Mouse (Mus musculus) embryonic facial prominence, embryonic 13.5 days (tissue): Measurements from ENCODE around the gene Vpreb2. TPM values are rescaled to one million over a fixed set of nuclear protein-coding genes. Genes with fewer than 3 reads are reported as not detected.

ENCODE experiments used
- ATAC-seq: fragments of 200-750 bp; cut with Nextera tagmentation; 2 replicates; pipeline ENCODE4 v1.8.0; 2017; ENCODE audit warnings: low read depth; ENCODE audit not compliant: insufficient number of reproducible peaks, insufficient read depth, low FRiP score, low TSS enrichment
- H3K27ac ChIP-seq: fragments of 300-500 bp; sonication (generic); 2 replicates; pipeline ENCODE4 v1.5.1; 2015; ENCODE audit warnings: moderate library complexity, mild to moderate bottlenecking, inconsistent platforms
- H3K27me3 ChIP-seq: fragments of 300-500 bp; sonication (generic); 2 replicates; pipeline ENCODE4 v1.6.1; 2015; ENCODE audit warnings: mild to moderate bottlenecking, inconsistent platforms
- H3K36me3 ChIP-seq: fragments of 300-500 bp; sonication (generic); 2 replicates; pipeline ENCODE4 v1.6.1; 2015; ENCODE audit warnings: mild to moderate bottlenecking, inconsistent platforms
- H3K4me1 ChIP-seq: fragments of 300-500 bp; sonication (generic); 2 replicates; pipeline ENCODE4 v1.6.1; 2015; ENCODE audit warnings: inconsistent platforms
- H3K4me2 ChIP-seq: fragments of 300-500 bp; sonication (generic); 2 replicates; pipeline ENCODE4 v1.6.1; 2015; ENCODE audit warnings: moderate library complexity, mild to moderate bottlenecking, inconsistent platforms
- H3K4me3 ChIP-seq: fragments of 300-500 bp; sonication (generic); 2 replicates; pipeline ENCODE4 v1.5.1; 2015; ENCODE audit warnings: mild to moderate bottlenecking, inconsistent platforms
- H3K9ac ChIP-seq: fragments of 300-500 bp; sonication (generic); 2 replicates; pipeline ENCODE4 v1.6.1; 2015; ENCODE audit warnings: mild to moderate bottlenecking, inconsistent platforms
- H3K9me3 ChIP-seq: fragments of 300-500 bp; sonication (generic); 2 replicates; pipeline ENCODE4 v1.6.1; 2016; ENCODE audit warnings: inconsistent platforms
- WGBS: fragments of 180-500 bp; shearing (Covaris S2); methylation state at CpG from one replicate; pipeline ENCODE4 v1.1.7; 2015; ENCODE audit warnings: mixed read lengths; 5-methylcytosine and 5-hydroxymethylcytosine counted together
- polyA plus RNA-seq: library from polyadenylated mRNA; unstranded; fragments of >200 nt; fragmentation: Nextera tagmentation; extraction: Ambion mirVana; gene quantifications from 2 replicates; pipeline ENCODE4 v1.2.1, GENCODE M21; 2015

The Vpreb2 gene
- not detected in 2 replicates for polyA plus RNA-seq

DNA sequence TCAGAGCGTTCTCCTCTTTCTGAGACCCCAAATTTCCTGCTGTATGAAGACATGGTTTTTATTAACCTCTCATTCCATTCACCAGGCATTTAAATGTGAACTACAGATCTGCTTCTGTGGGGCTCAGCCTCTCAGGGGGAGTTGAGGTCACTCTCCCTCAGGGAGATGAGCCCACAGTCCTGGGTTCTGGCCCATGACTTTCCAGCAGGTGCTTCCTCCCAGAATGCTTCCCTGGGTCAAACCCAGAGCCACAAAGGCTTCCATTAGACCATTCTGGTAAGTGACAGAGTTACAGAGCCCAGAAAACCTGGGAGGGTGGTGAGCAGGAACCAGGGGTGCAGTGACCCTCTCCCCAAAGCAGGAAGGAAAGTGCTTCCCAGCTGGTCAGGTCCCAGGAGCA lies at the start of gene Vpreb2:
Gene Vpreb2, plus strand, starts transcription at position 301 of the 400 bp plus-strand sequence.
- ATAC-seq, result no peak
- WGBS, result 28% methylated on average over 1 of the region's 1 CpGs
- H3K27me3 ChIP-seq, result no peaks in the 10 kb centered on the region
- H3K9ac ChIP-seq, result no peak within 1 kb of the TSS
- no peak within 1 kb of the TSS for H3K4me3 ChIP-seq
- H3K4me2 ChIP-seq, result no peak within 1 kb of the TSS
- no peaks in the 10 kb centered on the region; the same call in 1 of the 2 replicates for H3K4me1 ChIP-seq
- H3K27ac ChIP-seq, result no peak within 1 kb of the TSS
- no peaks in the 10 kb centered on the region for H3K9me3 ChIP-seq
- H3K36me3 ChIP-seq, result no peaks in the 10 kb centered on the region

DNA sequence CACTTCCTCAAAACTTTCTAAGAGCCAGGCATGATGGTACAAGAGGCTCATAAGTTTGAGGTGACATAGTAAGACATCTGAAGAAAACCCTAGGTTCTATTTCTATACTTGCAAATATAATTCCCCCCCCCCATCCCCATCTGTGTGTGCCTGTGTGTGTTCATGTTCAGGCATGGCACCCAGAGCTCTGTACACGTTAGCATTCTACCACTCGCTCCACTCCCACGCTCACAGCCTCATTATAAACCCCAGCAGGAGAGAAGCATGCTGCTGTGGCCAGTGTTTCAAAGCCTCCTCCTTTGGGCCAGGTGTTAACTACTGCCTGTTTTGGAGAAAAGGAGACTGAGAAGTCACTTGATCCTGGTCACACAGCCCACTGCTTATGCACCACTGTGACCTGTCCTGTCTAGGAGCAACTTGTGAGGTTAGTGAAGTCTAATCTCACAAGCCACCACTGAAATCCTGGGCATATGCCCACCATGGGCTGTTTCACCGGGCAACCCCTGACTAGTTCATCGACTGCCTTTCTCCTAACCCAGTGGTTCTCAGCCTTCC lies 48.2 kb upstream of the Vpreb2 start:
- H3K4me3 ChIP-seq, result no peak overlapping the region
- no peak for ATAC-seq
- WGBS, result 72% methylated on average over 5 of the region's 5 CpGs
- no peaks in the 10 kb centered on the region for H3K36me3 ChIP-seq
- H3K9ac ChIP-seq, result no peak overlapping the region
- H3K27ac ChIP-seq, result no peak overlapping the region
- no peak overlapping the region for H3K4me2 ChIP-seq
- peaks cover 15% of the 10 kb centered on the region; the same call in 1 of the 2 replicates for H3K27me3 ChIP-seq
- H3K4me1 ChIP-seq, result peaks cover 10% of the 10 kb centered on the region
- H3K9me3 ChIP-seq, result no peaks in the 10 kb centered on the region

GRCm38 (mm10) chr16:17933594-17934444 lies 46.4 kb upstream of the Vpreb2 start:
- Histone ChIP-seq H3K27me3 (peaks cover 27% of the 10 kb centered on the region), H3K4me3 (no peak overlapping the region), H3K36me3 (no peaks in the 10 kb centered on the region), H3K9ac (no peak overlapping the region), H3K27ac (no peak overlapping the region), H3K4me1 (0 out of 2 replicates have a peak, but pooled peaks cover 1% of the 10 kb centered on the region), H3K4me2 (no peak overlapping the region), H3K9me3 (no peaks in the 10 kb centered on the region)
- 68% methylated on average over 9 of the region's 9 CpGs for WGBS
- ATAC-seq, result no peak

DNA sequence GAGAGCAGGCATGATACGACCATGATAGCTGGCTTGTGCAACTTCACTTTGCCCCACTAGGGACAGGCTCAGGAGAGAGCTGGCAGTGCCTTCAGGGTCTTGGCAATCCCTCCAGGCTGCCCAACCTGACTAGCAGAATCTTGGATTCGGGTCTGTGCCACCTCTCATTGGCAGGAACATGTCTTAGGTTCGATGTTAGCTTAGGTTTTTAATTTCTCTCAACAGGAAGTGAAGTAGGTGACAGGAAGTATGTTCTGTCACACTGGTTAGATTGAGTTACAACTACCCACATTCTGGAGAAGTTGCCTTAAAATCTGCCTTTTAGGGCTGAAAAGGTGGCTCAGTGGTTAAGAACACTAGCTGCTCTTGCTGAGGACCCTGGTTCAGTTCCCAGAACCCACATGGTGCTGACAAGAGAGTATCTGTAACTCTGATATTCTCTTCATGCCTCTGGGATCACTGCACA lies 45.8 kb upstream of the Vpreb2 start:
- no peak overlapping the region for H3K9ac ChIP-seq
- no peaks in the 10 kb centered on the region for H3K4me1 ChIP-seq
- H3K27me3 ChIP-seq, result peaks cover 27% of the 10 kb centered on the region
- no peaks in the 10 kb centered on the region for H3K9me3 ChIP-seq
- H3K4me3 ChIP-seq, result no peak overlapping the region
- no peak for ATAC-seq
- H3K36me3 ChIP-seq, result no peaks in the 10 kb centered on the region
- no peak overlapping the region for H3K4me2 ChIP-seq
- WGBS, result 58% methylated on average over 3 of the region's 3 CpGs
- H3K27ac ChIP-seq, result no peak overlapping the region

DNA sequence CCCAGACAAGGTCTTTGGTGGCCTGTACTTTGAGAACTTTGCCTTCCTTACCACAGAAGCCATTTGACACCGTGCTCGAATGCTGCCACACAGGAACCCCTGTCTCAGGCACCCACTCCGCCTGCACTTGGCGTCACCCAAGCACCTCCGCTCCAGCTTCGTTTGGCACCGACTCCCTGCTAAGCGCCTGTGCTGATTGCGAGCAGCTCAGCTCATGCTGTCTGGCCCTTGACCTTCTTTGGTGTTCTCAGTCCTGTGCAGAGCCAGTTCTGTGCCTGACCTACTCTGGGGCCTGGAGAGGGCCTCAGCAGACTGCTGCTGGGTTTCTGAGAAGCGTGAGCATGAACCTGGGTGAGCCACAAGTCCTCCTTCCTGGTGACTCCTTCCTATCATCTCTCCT lies 43.5 kb upstream of the Vpreb2 start:
- WGBS, result 79% methylated on average over 10 of the region's 10 CpGs
- peaks cover 27% of the 10 kb centered on the region for H3K27me3 ChIP-seq
- no peaks in the 10 kb centered on the region for H3K36me3 ChIP-seq
- H3K9ac ChIP-seq, result no peak overlapping the region
- H3K9me3 ChIP-seq, result no peaks in the 10 kb centered on the region
- H3K27ac ChIP-seq, result no peak overlapping the region
- H3K4me2 ChIP-seq, result no peak overlapping the region
- no peak for ATAC-seq
- no peak overlapping the region for H3K4me3 ChIP-seq
- H3K4me1 ChIP-seq, result no peaks in the 10 kb centered on the region

DNA sequence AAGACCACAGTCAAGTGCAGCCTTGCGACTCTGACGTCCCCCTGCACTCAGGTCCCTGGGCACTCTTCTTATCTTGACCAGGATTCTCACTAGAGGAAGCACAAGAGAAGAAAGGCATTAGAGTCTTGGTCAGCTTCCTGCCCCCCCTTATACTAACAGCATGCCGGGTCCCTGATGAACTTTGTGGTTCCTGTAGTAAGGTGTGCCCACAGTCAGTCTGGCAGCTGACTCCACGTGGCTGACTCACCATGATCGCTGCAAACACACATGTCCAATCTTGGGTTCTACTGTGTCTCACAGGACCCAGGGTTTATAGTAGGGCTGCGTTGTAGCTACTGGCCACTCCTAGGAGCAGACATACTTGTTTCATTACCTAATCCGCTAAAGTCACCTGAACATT lies 42.0 kb upstream of the Vpreb2 start:
- no peaks in the 10 kb centered on the region for H3K4me1 ChIP-seq
- no peak overlapping the region for H3K4me3 ChIP-seq
- no peaks in the 10 kb centered on the region for H3K9me3 ChIP-seq
- WGBS, result 73% methylated on average over 7 of the region's 7 CpGs
- peaks cover 27% of the 10 kb centered on the region for H3K27me3 ChIP-seq
- H3K4me2 ChIP-seq, result no peak overlapping the region
- no peaks in the 10 kb centered on the region for H3K36me3 ChIP-seq
- H3K9ac ChIP-seq, result no peak overlapping the region
- H3K27ac ChIP-seq, result no peak overlapping the region
- ATAC-seq, result no peak

DNA sequence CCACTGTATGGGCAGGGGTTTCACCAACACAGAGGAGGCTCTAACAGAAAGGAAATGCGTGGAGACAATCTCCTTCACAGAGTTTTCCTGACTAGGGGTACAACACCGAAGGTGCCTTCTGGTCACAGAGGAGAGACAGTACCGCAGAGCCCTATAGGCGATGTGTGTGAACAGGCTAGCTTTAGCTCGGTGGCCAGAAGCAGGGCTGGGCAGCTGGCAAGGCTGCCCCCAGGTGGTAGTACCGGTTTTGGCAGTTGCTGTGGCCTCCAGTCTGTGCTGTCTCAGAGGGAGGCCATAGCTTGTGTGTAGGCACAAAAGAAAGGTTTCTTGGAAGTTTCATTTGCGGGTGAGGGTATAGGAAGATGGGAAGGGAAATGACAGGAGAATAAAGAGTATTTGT lies 41.4 kb upstream of the Vpreb2 start:
- Histone ChIP-seq H3K4me1 (no peaks in the 10 kb centered on the region), H3K27me3 (peaks cover 27% of the 10 kb centered on the region), H3K27ac (no peak overlapping the region), H3K4me3 (no peak overlapping the region), H3K36me3 (no peaks in the 10 kb centered on the region), H3K4me2 (no peak overlapping the region), H3K9ac (no peak overlapping the region), H3K9me3 (no peaks in the 10 kb centered on the region)
- no peak; the same call in 1 of the 2 replicates for ATAC-seq
- WGBS, result 6% methylated on average over 7 of the region's 7 CpGs

DNA sequence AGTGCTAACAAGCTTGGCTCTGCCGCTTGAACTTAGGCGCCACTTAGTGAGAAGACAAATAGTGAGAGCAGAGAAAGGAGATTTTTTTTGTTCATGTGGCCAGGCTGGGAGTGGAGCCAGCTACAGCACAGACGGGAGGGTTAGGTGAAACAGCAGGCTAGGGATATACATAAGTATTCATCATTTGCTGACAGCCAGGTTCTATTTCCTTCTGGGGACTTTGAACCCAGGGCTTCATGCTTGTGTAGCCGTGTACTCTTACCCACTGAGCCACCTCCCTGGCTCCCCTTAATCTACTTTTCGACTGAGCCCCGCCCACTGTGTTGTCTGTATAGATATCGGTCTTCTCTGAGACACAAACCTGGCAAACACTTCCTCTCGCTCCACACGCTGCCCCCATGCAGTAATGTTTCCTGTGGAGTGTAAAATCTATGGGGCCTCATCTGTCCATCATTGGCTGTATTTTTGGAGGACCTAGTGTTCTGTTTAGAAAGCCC lies 40.9 kb upstream of the Vpreb2 start:
- ATAC-seq, result no peak

GRCm38 (mm10) chr16:17943466-17943865 lies 36.8 kb upstream of the Vpreb2 start:
- H3K36me3 ChIP-seq, result no peaks in the 10 kb centered on the region
- H3K4me3 ChIP-seq, result no peak overlapping the region
- 67% methylated on average over 8 of the region's 8 CpGs for WGBS
- no peak overlapping the region for H3K9ac ChIP-seq
- H3K27me3 ChIP-seq, result no peaks in the 10 kb centered on the region
- no peak overlapping the region for H3K27ac ChIP-seq
- no peak for ATAC-seq
- H3K4me1 ChIP-seq, result no peaks in the 10 kb centered on the region
- H3K9me3 ChIP-seq, result no peaks in the 10 kb centered on the region
- no peak overlapping the region for H3K4me2 ChIP-seq

More for the DNA sequence above, 40.9 kb upstream of the Vpreb2 start:
- H3K4me1 ChIP-seq, result no peaks in the 10 kb centered on the region
- no peaks in the 10 kb centered on the region for H3K9me3 ChIP-seq
- WGBS, result 61% methylated on average over 9 of the region's 9 CpGs
- no peaks in the 10 kb centered on the region for H3K36me3 ChIP-seq
- peaks cover 27% of the 10 kb centered on the region for H3K27me3 ChIP-seq
- no peak overlapping the region for H3K27ac ChIP-seq
- no peak overlapping the region for H3K4me2 ChIP-seq
- no peak overlapping the region for H3K4me3 ChIP-seq
- no peak overlapping the region for H3K9ac ChIP-seq

DNA sequence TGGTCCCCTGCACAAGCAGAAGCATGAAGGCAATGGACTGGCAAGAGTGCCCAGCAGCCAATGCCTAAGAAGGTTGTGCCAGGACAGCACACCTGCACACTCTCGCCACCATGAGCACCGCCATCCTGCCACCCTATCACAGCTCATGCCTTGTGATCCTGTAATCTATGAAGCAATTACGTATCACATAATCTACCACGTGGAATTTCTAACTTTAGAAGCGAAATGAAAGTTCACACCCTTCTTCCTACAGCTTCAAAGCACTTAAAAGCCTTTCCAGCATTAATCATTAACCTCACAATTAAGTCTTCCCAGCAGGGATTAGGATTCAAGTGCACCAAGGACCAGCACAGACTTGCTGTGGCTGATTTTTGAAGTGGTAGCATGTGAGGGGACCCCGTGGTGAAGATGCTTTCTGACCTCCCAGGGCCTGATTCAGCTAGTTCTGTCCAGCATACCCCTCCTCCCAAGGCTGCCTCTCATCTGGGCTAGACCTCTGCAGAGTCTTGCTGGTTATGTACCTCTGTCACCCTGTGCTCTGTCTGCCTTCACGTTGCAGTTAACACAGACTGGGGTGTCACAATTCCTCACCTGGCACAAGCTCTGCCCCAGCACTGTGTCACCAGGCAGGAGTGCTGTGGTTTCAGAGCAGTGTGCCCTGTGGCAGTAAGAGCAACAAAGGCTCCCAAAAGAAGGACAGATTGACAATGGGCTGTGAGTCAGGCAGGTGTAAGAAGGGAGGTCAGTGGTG lies 35.0 kb upstream of the Vpreb2 start:
- Histone ChIP-seq H3K27me3 (no peaks in the 10 kb centered on the region), H3K27ac (no peak overlapping the region), H3K4me3 (no peak overlapping the region), H3K4me1 (peaks cover 8% of the 10 kb centered on the region), H3K4me2 (no peak overlapping the region), H3K36me3 (no peaks in the 10 kb centered on the region), H3K9ac (no peak overlapping the region), H3K9me3 (no peaks in the 10 kb centered on the region)
- no peak for ATAC-seq
- 57% methylated on average over 7 of the region's 7 CpGs for WGBS

GRCm38 (mm10) chr16:17949421-17949877 lies 30.8 kb upstream of the Vpreb2 start:
- no peak overlapping the region for H3K4me2 ChIP-seq
- H3K27ac ChIP-seq, result 0 out of 2 replicates have a peak overlapping the region, but pooled peaks have one; percentile 33
- ATAC-seq, result peak; percentile 67

More at GRCm38 (mm10) chr16:17949421-17949877, 30.8 kb upstream of the Vpreb2 start:
- Histone ChIP-seq H3K4me3 (no peak overlapping the region), H3K9ac (no peak overlapping the region), H3K9me3 (no peaks in the 10 kb centered on the region), H3K36me3 (no peaks in the 10 kb centered on the region), H3K4me1 (peaks cover 8% of the 10 kb centered on the region), H3K27me3 (no peaks in the 10 kb centered on the region)
- WGBS, result 29% methylated on average over 2 of the region's 2 CpGs
